Mouse (Mus musculus) lung, postnatal 0 days (tissue): ENCODE measurements around the gene Ptcd2.
A peak's percentile ranks its signal among the peaks of the same experiment; 100 is the strongest.

Source experiments
- CTCF ChIP-seq: IDR thresholded peaks from 2 replicates; pipeline ENCODE4 v1.5.1; 2016; ENCODE audit warnings: antibody characterized with exemption, mild to moderate bottlenecking
- EP300 ChIP-seq: IDR thresholded peaks from 2 replicates; pipeline ENCODE4 v1.6.1; 2016; ENCODE audit warnings: antibody characterized with exemption, mild to moderate bottlenecking, control low read depth

- peak; percentile 94 for TF ChIP-seq CTCF
- TF ChIP-seq EP300 = no peak
These were observed 31.0 kb upstream of the Ptcd2 start for GRCm38 (mm10) chr13:99375550-99375949.
